Mouse (Mus musculus): Measurements from ENCODE around the gene Gde1.

DNA sequence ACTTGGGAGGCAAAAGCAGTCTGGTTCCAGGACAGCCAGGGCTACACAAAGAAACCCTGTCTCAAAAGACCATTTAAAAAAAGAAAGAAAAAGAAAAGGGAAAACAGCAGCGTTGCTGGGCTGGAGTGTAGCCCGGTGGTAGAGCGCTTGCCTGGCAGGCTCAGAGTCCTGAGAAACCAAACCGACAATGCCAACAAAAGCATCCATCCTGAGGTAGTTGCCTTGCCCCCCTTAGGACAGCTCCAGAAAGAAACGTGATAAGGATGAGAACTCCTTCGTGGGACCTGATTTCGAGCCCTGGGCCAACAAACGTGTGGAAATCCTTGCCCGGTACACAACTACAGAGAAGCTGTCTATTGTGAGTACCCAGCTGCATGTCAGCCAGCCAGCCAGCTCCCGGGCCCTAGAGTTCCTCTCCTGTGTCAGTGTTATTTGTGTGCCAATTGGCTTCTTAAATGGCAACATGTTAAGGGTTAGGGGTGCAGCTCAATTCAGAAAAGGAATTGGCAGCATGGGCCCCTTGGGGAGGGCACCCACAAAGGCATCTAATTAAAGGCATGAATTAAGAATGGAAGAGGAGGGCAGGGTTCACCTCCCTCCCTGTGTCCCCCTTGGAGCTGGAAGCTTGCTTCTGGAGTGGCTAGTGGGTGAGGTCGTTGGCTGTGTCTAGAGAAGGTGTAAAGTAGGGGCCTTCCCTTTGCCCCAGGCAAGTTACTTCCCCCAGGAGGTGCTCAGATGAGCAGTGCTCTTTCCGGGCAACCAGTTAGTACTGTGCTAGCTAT, 42.5 kb upstream of the Gde1 start:
- no peak for TF ChIP-seq MYOG (IDR thresholded peaks at IDR 0.05; ENCODE audit: control insufficient read depth in 1 of 3, insufficient read depth in 1 of 3, insufficient read length in 2 of 3, low read depth in 2 of 3)
- TF ChIP-seq REST (IDR thresholded peaks at IDR 0.05; ENCODE audit: insufficient read depth, insufficient read length): no peak
- no peak for TF ChIP-seq POLR2AphosphoS2 (IDR thresholded peaks at IDR 0.05; ENCODE audit: insufficient read length, low read depth)
- TF ChIP-seq USF1 (IDR thresholded peaks at IDR 0.05; ENCODE audit: low read depth): no peak
- TF ChIP-seq POLR2A (IDR thresholded peaks at IDR 0.05; ENCODE audit: insufficient read length, low read depth): no peak
- no peak for TF ChIP-seq MYOD1 (IDR thresholded peaks at IDR 0.05; ENCODE audit: control insufficient read depth in 1 of 3, insufficient read length in 2 of 3, low read depth in 2 of 3)
- no peak for TF ChIP-seq CEBPB (IDR thresholded peaks at IDR 0.05; ENCODE audit: insufficient read depth, poor library complexity, severe bottlenecking)
- no peak for TF ChIP-seq TCF3 (IDR thresholded peaks at IDR 0.05; ENCODE audit: insufficient read length, low read depth)
- no peak for TF ChIP-seq TCF12 (IDR thresholded peaks at IDR 0.05; ENCODE audit: insufficient read depth, poor library complexity, severe bottlenecking)
- TF ChIP-seq E2F4 (IDR thresholded peaks at IDR 0.05; ENCODE audit: insufficient read depth): no peak
- TF ChIP-seq SRF (IDR thresholded peaks at IDR 0.05; ENCODE audit: control insufficient read depth, insufficient read length, low read depth): no peak
- no peak for TF ChIP-seq MAX (IDR thresholded peaks at IDR 0.05; ENCODE audit: low read depth)
